ENCODE assay signal across 8 mouse cellular contexts in genomic region chr7:127842001-127842718, GRCm38 (mm10). TPM values are rescaled to one million over a fixed set of nuclear protein-coding genes. Genes with fewer than 3 reads are reported as not detected.
A peak's percentile ranks its signal among the peaks of the same experiment; 100 is the strongest.
DNase-seq lines count a peak whose midpoint lies in the region; ATAC-seq and TF ChIP-seq lines count a peak whose summit lies in the region.

No protein-coding gene starts in this region.

- peak overlapping the region; percentile 99 for H3K4me2 ChIP-seq in hindbrain, embryonic 11.5 days (replicated peaks; ENCODE audit: low read depth, low read length)

- POLR2A ChIA-PET in Patski (lab: Charles Lee), result interaction anchor here (1.7 kb wide), 1 partner anchor 41 kb away, joined by 4 read pairs; no protein-coding TSS in a partner anchor

- H3K9me3 ChIP-seq in hindbrain, embryonic 11.5 days (ENCODE audit: control insufficient read depth, low read length), result no peaks in the 10 kb centered on the region

- H3K36me3 ChIP-seq in hindbrain, embryonic 11.5 days (ENCODE audit: control insufficient read depth, insufficient read depth, low read length), result no peaks in the 10 kb centered on the region; the same call in 1 of the 2 replicates

- WGBS in hindbrain, embryonic 11.5 days, result under 1% methylated on average over 40 of the region's 40 CpGs

- no peaks in the 10 kb centered on the region for H3K27me3 ChIP-seq in Patski
- no peaks in the 10 kb centered on the region for H3K27me3 ChIP-seq in hindbrain, embryonic 11.5 days (ENCODE audit: control insufficient read depth, insufficient read depth, low read length)

- no peaks in the 10 kb centered on the region; the same call in 1 of the 2 replicates for H3K4me1 ChIP-seq in hindbrain, embryonic 11.5 days (replicated peaks; ENCODE audit: control insufficient read depth, insufficient read depth, low read length)

- TF ChIP-seq CTCF in Patski (IDR thresholded peaks at IDR 0.05), result no peak

- peak; percentile 68 for ATAC-seq in Patski
- ATAC-seq in hindbrain, embryonic 11.5 days (ENCODE audit: low FRiP score), result peak; percentile 69

- peak overlapping the region; percentile 64 for H3K4me3 ChIP-seq in hindbrain, embryonic 11.5 days (ENCODE audit: low read depth, low read length)

- H3K9ac ChIP-seq in hindbrain, embryonic 11.5 days (ENCODE audit: low read depth, low read length), result peak overlapping the region; percentile 57

- in situ Hi-C loops in Patski (cut with MboI; ENCODE audit: low pct_unique_long_range_greater_than_20kb), result no loop called here

- peak; percentile 38 for DNase-seq in Patski (ENCODE audit: low read depth, low spot score)
- peak; percentile 88 to 89 for DNase-seq in cerebellum, postnatal 10 days
- peak; percentile 63 to 76 for DNase-seq in frontal cortex, postnatal 10 days (ENCODE audit: low spot score in 2 of 2)
- DNase-seq in hindbrain, embryonic 11.5 days (ENCODE audit: low spot score), result peak; percentile 80
- peak; percentile 64 to 84 for DNase-seq in layer of hippocampus, postnatal 14 days (ENCODE audit: low spot score in 2 of 2)
- DNase-seq in lung, postnatal 14 days, result peak; percentile 83
- DNase-seq in ovary, postnatal 36 days (ENCODE audit: low spot score), result peak; percentile 75
- DNase-seq in thymus, postnatal 14 days, result peak; percentile 81

- CTCF ChIA-PET in Patski (lab: Charles Lee), result no interaction called here

- H3K27ac ChIP-seq in hindbrain, embryonic 11.5 days (ENCODE audit: low read depth, low read length), result 0 out of 2 replicates have a peak overlapping the region, but pooled peaks have one; percentile 7

RNA-seq across cellular contexts. Expression of gene Stx1b, which starts 17.8 kb away (rescaled TPM):
- polyA plus RNA-seq in Patski (2021), result 0.23 TPM
- 9.1 and 10.1 TPM in 2 replicates for polyA plus RNA-seq in hindbrain, embryonic 11.5 days (2014; fragmentation: Nextera tagmentation; extraction: Ambion mirVana)
- 100 to 1,000 TPM; 341 to 360 TPM for total RNA-seq in layer of hippocampus, postnatal 14 days (2021)

RNA-seq across cellular contexts. Expression of gene Stx4a, which starts 18.1 kb away (rescaled TPM):
- 133 TPM for polyA plus RNA-seq in Patski (2021)
- 11.6 and 15.0 TPM in 2 replicates for polyA plus RNA-seq in hindbrain, embryonic 11.5 days (2014; fragmentation: Nextera tagmentation; extraction: Ambion mirVana)
- 10 to 100 TPM; 51.4 to 59.6 TPM for total RNA-seq in layer of hippocampus, postnatal 14 days (2021)

RNA-seq across cellular contexts. Expression of gene Zfp646, which starts 33.9 kb away (rescaled TPM):
- 22.3 TPM for polyA plus RNA-seq in Patski (2021)
- polyA plus RNA-seq in hindbrain, embryonic 11.5 days (2014; fragmentation: Nextera tagmentation; extraction: Ambion mirVana), result 16.5 and 21.5 TPM in 2 replicates
- total RNA-seq in layer of hippocampus, postnatal 14 days (2021), result 10 to 100 TPM; 28.1 to 29.0 TPM

RNA-seq across cellular contexts. Expression of gene Zfp668, which starts 34.5 kb away (rescaled TPM):
- 8.9 TPM for polyA plus RNA-seq in Patski (2021)
- 23.1 and 23.3 TPM in 2 replicates for polyA plus RNA-seq in hindbrain, embryonic 11.5 days (2014; fragmentation: Nextera tagmentation; extraction: Ambion mirVana)
- total RNA-seq in layer of hippocampus, postnatal 14 days (2021), result 10 to 100 TPM; 22.4 to 23.9 TPM

RNA-seq across cellular contexts. Expression of gene Hsd3b7, which starts 41.8 kb away (rescaled TPM):
- polyA plus RNA-seq in Patski (2021), result 30.1 TPM
- 7.6 and 7.8 TPM in 2 replicates for polyA plus RNA-seq in hindbrain, embryonic 11.5 days (2014; fragmentation: Nextera tagmentation; extraction: Ambion mirVana)
- 1 to 10 TPM; 5.9 to 6.6 TPM for total RNA-seq in layer of hippocampus, postnatal 14 days (2021)

Comparison
In these comparisons a context has a peak if more than half of its experiments do, and no peak if none do; other contexts are left out.
1. Peak in every context shown above with its lines: DNase-seq, ATAC-seq, H3K4me3 ChIP-seq and H3K27ac ChIP-seq.
2. DNase-seq: peak in every context shown above with its lines; median percentile 88 in cerebellum, postnatal 10 days; 83 in lung, postnatal 14 days; 81 in thymus, postnatal 14 days; 80 in hindbrain, embryonic 11.5 days; 75 in ovary, postnatal 36 days; 74 in layer of hippocampus, postnatal 14 days; 70 in frontal cortex, postnatal 10 days; 38 in Patski.